Mouse (Mus musculus) lung, embryonic 16.5 days (tissue): Measurements from ENCODE around the gene Pou3f1. TPM values are rescaled to one million over a fixed set of nuclear protein-coding genes. Genes with fewer than 3 reads are reported as not detected.
"Not testable (repeated sequence)": the region's sequence is repeated elsewhere in the genome, so short reads cannot be mapped to it uniquely, and the experiment has no call there.

ENCODE experiments used
- ATAC-seq: fragments of 200-750 bp; cut with Nextera tagmentation; 2 replicates; pipeline ENCODE4 v1.8.0; 2017; ENCODE audit warnings: low read depth, mild to moderate bottlenecking, moderate library complexity
- H3K27ac ChIP-seq: fragments of 300-500 bp; sonication (generic); 2 replicates; pipeline ENCODE4 v1.5.1; 2014; ENCODE audit warnings: mild to moderate bottlenecking, control low read depth, low read length
- H3K27me3 ChIP-seq: fragments of 300-500 bp; sonication (generic); 2 replicates; pipeline ENCODE4 v1.6.1; 2014; ENCODE audit warnings: low read depth, low read length, mixed read lengths; ENCODE audit not compliant: control insufficient read depth, insufficient read depth
- H3K36me3 ChIP-seq: fragments of 300-500 bp; sonication (generic); 2 replicates; pipeline ENCODE4 v1.6.1; 2014; ENCODE audit warnings: low read length; ENCODE audit not compliant: control insufficient read depth, insufficient read depth
- H3K4me1 ChIP-seq: fragments of 300-500 bp; sonication (generic); replicated peaks from 2 replicates; pipeline ENCODE4 v1.6.1; 2014; ENCODE audit warnings: low read length, mixed read lengths; ENCODE audit not compliant: control insufficient read depth, insufficient read depth
- H3K4me2 ChIP-seq: fragments of 300-500 bp; sonication (generic); 2 replicates; pipeline ENCODE4 v1.6.1; 2014; ENCODE audit warnings: low read depth, low read length, control low read depth
- H3K4me3 ChIP-seq: fragments of 300-500 bp; sonication (generic); 2 replicates; pipeline ENCODE4 v1.5.1; 2014; ENCODE audit warnings: mild to moderate bottlenecking, low read length, control low read depth
- H3K9ac ChIP-seq: fragments of 300-500 bp; sonication (generic); 2 replicates; pipeline ENCODE4 v1.6.1; 2014; ENCODE audit warnings: low read length, control low read depth
- H3K9me3 ChIP-seq: fragments of 300-500 bp; sonication (generic); 2 replicates; pipeline ENCODE4 v1.6.1; 2016; ENCODE audit warnings: low read length; ENCODE audit not compliant: control insufficient read depth
- WGBS: fragments of 180-500 bp; shearing (Covaris S2); extraction: QIAGEN DNeasy Blood & Tissue Kit; methylation state at CpG from one replicate; pipeline ENCODE4 v1.1.7; 2014; 5-methylcytosine and 5-hydroxymethylcytosine counted together
- polyA plus RNA-seq: library from polyadenylated mRNA; unstranded; fragments of >200 nt; fragmentation: Nextera tagmentation; extraction: Ambion mirVana; gene quantifications from 2 replicates; pipeline ENCODE4 v1.2.1, GENCODE M21; 2015

Pou3f1 gene
- polyA plus RNA-seq, 1 experiment from 2014 or later = 0.06 TPM

DNA sequence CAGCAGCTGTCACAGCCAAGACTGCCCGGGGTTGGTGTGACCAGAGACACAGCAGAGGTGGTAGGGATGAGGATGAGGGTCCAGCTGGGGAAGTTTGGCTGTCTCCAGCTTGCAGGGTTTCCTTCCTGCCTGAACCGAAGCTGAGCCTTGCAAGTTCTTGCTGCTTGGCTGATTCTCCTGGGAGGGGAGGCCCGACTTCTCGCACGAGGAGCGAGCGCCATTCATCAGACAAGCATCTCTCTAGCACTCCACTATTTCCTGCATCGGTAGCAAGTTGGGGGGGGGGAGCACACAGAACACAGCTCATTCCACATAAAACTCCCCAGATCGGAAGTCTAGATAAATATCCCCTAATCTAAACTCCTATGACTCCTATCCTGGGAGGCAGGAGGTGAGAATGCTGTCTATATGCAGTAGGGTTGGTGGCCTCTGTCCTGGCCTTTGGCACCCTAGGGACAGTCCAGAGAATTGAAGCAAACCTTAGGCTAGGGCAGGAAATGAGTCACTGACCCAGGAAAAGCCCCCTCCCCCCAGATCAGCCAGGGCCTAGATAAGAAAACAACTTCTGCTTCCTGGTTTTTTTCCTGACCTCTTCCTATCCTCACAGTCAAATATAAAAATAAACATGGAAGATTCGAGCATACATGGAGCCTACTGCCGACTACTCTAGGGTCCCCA, 48.3 kb downstream of the Pou3f1 start:
- no peaks in the 10 kb centered on the region; the same call in 1 of the 2 replicates for H3K36me3 ChIP-seq
- peak overlapping the region; percentile 35 for H3K4me2 ChIP-seq
- H3K27ac ChIP-seq = peak overlapping the region; percentile 94
- no peak overlapping the region for H3K4me3 ChIP-seq
- peak; percentile 29; the same call in 1 of the 2 replicates for ATAC-seq
- H3K4me1 ChIP-seq = peaks cover 47% of the 10 kb centered on the region
- peak overlapping the region; percentile 44 for H3K9ac ChIP-seq
- 5% methylated on average over 11 of the region's 11 CpGs for WGBS
- no peaks in the 10 kb centered on the region for H3K27me3 ChIP-seq
- no peaks in the 10 kb centered on the region for H3K9me3 ChIP-seq

- peak overlapping the region; percentile 94 for H3K27ac ChIP-seq
- ATAC-seq = no peak
- peaks cover 49% of the 10 kb centered on the region for H3K4me1 ChIP-seq
- H3K27me3 ChIP-seq = no peaks in the 10 kb centered on the region
- H3K36me3 ChIP-seq = no peaks in the 10 kb centered on the region; the same call in 1 of the 2 replicates
- 81% methylated on average over 23 of the region's 23 CpGs for WGBS
- H3K9me3 ChIP-seq = no peaks in the 10 kb centered on the region
- H3K4me3 ChIP-seq = no peak overlapping the region
- peak overlapping the region; percentile 1; the same call in 1 of the 2 replicates for H3K9ac ChIP-seq
- H3K4me2 ChIP-seq = peak overlapping the region; percentile 12; the same call in 1 of the 2 replicates
Observed at GRCm38 (mm10) chr4:124705661-124706269, 49.2 kb downstream of the Pou3f1 start.

GRCm38 (mm10) chr4:124707381-124708199, 51.0 kb downstream of the Pou3f1 start:
- not testable (repeated sequence) for H3K4me3 ChIP-seq, H3K36me3 ChIP-seq, H3K9me3 ChIP-seq, H3K9ac ChIP-seq, H3K27me3 ChIP-seq, ATAC-seq, H3K4me2 ChIP-seq
- Histone ChIP-seq H3K4me1 (peaks cover 43% of the 10 kb centered on the region), H3K27ac (peak overlapping the region; percentile 27)
- 83% methylated on average over 25 of the region's 25 CpGs for WGBS

- H3K27me3 ChIP-seq, H3K9me3 ChIP-seq, H3K36me3 ChIP-seq, ATAC-seq: not testable (repeated sequence)
- peak overlapping the region; percentile 69 for H3K4me2 ChIP-seq
- peak overlapping the region; percentile 46 for H3K4me3 ChIP-seq
- H3K27ac ChIP-seq = peak overlapping the region; percentile 96
- 8% methylated on average over 1 of the region's 1 CpGs for WGBS
- peak overlapping the region; percentile 65; the same call in 1 of the 2 replicates for H3K9ac ChIP-seq
- peaks cover 42% of the 10 kb centered on the region for H3K4me1 ChIP-seq
Observed at GRCm38 (mm10) chr4:124708200-124708517, 51.6 kb downstream of the Pou3f1 start.

DNA sequence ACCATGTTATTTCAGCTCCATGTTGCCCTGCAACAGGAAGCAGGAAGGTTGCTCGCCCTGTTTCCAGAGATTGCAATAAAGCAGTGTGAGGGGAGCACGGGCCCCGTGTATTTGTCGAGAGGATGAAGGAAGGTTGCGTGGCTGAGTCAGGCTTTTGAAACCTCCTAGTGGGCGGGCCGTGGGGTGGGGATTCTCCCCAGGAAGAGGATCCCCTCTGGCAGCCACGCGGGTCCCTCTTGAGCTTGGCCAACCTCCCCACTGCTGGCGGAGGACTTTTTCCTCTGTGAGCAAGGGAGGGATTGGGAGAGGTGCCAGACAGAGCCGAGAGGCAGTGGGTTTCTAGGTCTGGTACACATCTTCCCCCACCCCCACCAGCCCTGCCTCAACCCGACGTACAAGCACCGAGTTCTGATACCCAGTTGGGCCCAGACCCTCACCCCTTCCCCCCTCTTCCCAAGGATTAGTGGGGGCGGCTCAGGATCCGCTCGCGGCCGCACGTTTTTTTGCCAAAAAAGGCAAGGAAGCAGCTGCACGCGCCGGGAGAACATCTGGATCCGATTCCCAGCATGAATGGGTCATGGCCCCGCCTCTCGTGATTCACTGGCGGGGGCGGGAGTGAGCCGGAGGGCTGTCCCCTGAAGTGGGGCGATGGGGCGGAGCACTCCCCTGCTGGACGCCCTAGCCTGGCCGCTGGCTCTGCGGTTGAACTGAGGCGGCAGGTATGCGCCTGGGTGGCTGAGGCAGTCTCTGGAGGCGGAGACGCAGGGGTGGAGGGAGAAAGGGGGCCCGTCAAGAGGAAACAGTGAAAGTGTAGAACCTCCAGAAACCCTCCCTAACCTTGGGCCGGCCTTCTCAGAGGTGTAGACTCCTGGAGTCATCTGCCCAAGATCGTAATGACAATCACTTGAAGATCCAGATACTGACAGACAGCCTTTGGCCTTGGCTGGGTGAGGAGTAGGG, 52.2 kb downstream of the Pou3f1 start:
- no peaks in the 10 kb centered on the region for H3K9me3 ChIP-seq
- no peaks in the 10 kb centered on the region; the same call in 1 of the 2 replicates for H3K36me3 ChIP-seq
- WGBS = 1% methylated on average over 41 of the region's 41 CpGs
- peaks cover 36% of the 10 kb centered on the region for H3K4me1 ChIP-seq
- peak overlapping the region; percentile 65 for H3K9ac ChIP-seq
- peak overlapping the region; percentile 96 for H3K27ac ChIP-seq
- peak overlapping the region; percentile 69 for H3K4me2 ChIP-seq
- peak; percentile 90 for ATAC-seq
- no peaks in the 10 kb centered on the region for H3K27me3 ChIP-seq
- peak overlapping the region; percentile 46 for H3K4me3 ChIP-seq

GRCm38 (mm10) chr4:124709961-124710446, 53.4 kb downstream of the Pou3f1 start:
- Histone ChIP-seq H3K9me3 (no peaks in the 10 kb centered on the region), H3K9ac (peak overlapping the region; percentile 59)
- WGBS = 3% methylated on average over 18 of the region's 18 CpGs

More at GRCm38 (mm10) chr4:124709961-124710446, 53.4 kb downstream of the Pou3f1 start:
- peak overlapping the region; percentile 96 for H3K27ac ChIP-seq
- no peak for ATAC-seq
- H3K4me2 ChIP-seq = peak overlapping the region; percentile 69
- H3K36me3 ChIP-seq = no peaks in the 10 kb centered on the region; the same call in 1 of the 2 replicates
- peaks cover 24% of the 10 kb centered on the region for H3K4me1 ChIP-seq
- peak overlapping the region; percentile 30 for H3K4me3 ChIP-seq
- H3K27me3 ChIP-seq = no peaks in the 10 kb centered on the region

Other genes starting within 250 kb of the Pou3f1 start
- gene 3100002H09Rik, start 46.0 kb upstream of the Pou3f1 start, polyA plus RNA-seq = not detected in 2 replicates
- 52.9 and 59.5 TPM in 2 replicates for gene Utp11, start 36.8 kb downstream of the Pou3f1 start, polyA plus RNA-seq
- gene Fhl3, start 43.9 kb downstream of the Pou3f1 start, polyA plus RNA-seq = 6.6 and 8.0 TPM in 2 replicates
- gene Sf3a3, start 58.0 kb downstream of the Pou3f1 start, polyA plus RNA-seq = 122 and 134 TPM in 2 replicates
- 36.0 and 40.3 TPM in 2 replicates for gene Inpp5b, start 85.0 kb downstream of the Pou3f1 start, polyA plus RNA-seq
- 12.6 and 12.8 TPM in 2 replicates for gene Mtf1, start 145.3 kb downstream of the Pou3f1 start, polyA plus RNA-seq
- 23.9 and 27.5 TPM in 2 replicates for gene Yrdc, start 193.9 kb downstream of the Pou3f1 start, polyA plus RNA-seq
- 45.6 TPM in 2 replicates for gene 1110065P20Rik, start 194.4 kb downstream of the Pou3f1 start, polyA plus RNA-seq
- 0.18 and 0.33 TPM in 2 replicates for gene Maneal, start 205.4 kb downstream of the Pou3f1 start, polyA plus RNA-seq
- not detected in 2 replicates for gene Epha10, start 224.1 kb downstream of the Pou3f1 start, polyA plus RNA-seq